In genomic region chr1:92805181-92805580, GRCm38 (mm10) we compare ENCODE assay signal across 24 mouse cellular contexts. TPM values are rescaled to one million over a fixed set of nuclear protein-coding genes. Genes with fewer than 3 reads are reported as not detected.
A peak's percentile ranks its signal among the peaks of the same experiment; 100 is the strongest.
DNase-seq lines count a peak whose midpoint lies in the region; ATAC-seq and TF ChIP-seq lines count a peak whose summit lies in the region.
"Had no signal": no experiment of that assay in that cellular context is flagged by ENCODE, and none has a peak within 500 bp of the region (broad histone marks: within the 10 kb centered on the region; RNA-seq: fewer than 3 reads in every experiment).

No protein-coding gene starts in this region.

- no peak overlapping the region for H3K4me2 ChIP-seq in midbrain, embryonic 11.5 days
- no peak overlapping the region for H3K4me2 ChIP-seq in midbrain, embryonic 15.5 days
- H3K4me2 ChIP-seq: embryonic facial prominence, embryonic 13.5 days; embryonic facial prominence, embryonic 15.5 days; forebrain, embryonic 12.5 days had no signal

- DNase-seq in midbrain, embryonic 11.5 days (ENCODE audit: low spot score, missing footprints), result peak; percentile 19
- DNase-seq in A20 (ENCODE audit: low read depth, low spot score) (peak; percentile 3), NIH3T3 (ENCODE audit: low read depth) (peak; percentile 71)
- DNase-seq in layer of hippocampus, adult 2 months (ENCODE audit: low spot score in 2 of 2), result no peak
- DNase-seq in left cerebral cortex, adult 11 months (ENCODE audit: low spot score), result no peak
- DNase-seq: adrenal gland, adult 2 months; adrenal gland, postnatal 10 days; adrenal gland, postnatal 25 days; cerebellum, adult 11-12 months; cerebellum, adult 2 months; cerebellum, adult 9-10 months; cerebellum, postnatal 10 days; cerebellum, postnatal 25 days; embryo, embryonic 11 days had no signal

- H3K4me1 ChIP-seq in midbrain, embryonic 11.5 days (ENCODE audit: control insufficient read depth, insufficient read depth, low read length), result no peaks in the 10 kb centered on the region
- H3K4me1 ChIP-seq in midbrain, embryonic 15.5 days, result no peaks in the 10 kb centered on the region
- H3K4me1 ChIP-seq: embryonic facial prominence, embryonic 13.5 days; embryonic facial prominence, embryonic 15.5 days; forebrain, embryonic 10.5 days; forebrain, embryonic 12.5 days had no signal

- ATAC-seq in midbrain, embryonic 11.5 days (ENCODE audit: low FRiP score), result no peak
- no peak for ATAC-seq in midbrain, embryonic 15.5 days (replicated peaks)
- ATAC-seq: CD4-positive, CD25-positive, alpha-beta regulatory T cell, adult 4 months; forebrain, embryonic 14.5 days; forebrain, embryonic 16.5 days had no signal

- H3K27ac ChIP-seq in midbrain, embryonic 11.5 days (ENCODE audit: low read depth, low read length), result no peak overlapping the region
- H3K27ac ChIP-seq in midbrain, embryonic 15.5 days, result no peak overlapping the region
- H3K27ac ChIP-seq in layer of hippocampus, adult 2 months, result no peak overlapping the region
- H3K27ac ChIP-seq: embryonic facial prominence, embryonic 13.5 days; embryonic facial prominence, embryonic 15.5 days; forebrain, embryonic 10.5 days; forebrain, embryonic 12.5 days had no signal

- H3K27me3 ChIP-seq in midbrain, embryonic 11.5 days (ENCODE audit: control insufficient read depth, insufficient read depth, low read length), result no peaks in the 10 kb centered on the region
- H3K27me3 ChIP-seq in midbrain, embryonic 15.5 days (replicated peaks), result no peaks in the 10 kb centered on the region
- H3K27me3 ChIP-seq: embryonic facial prominence, embryonic 13.5 days; embryonic facial prominence, embryonic 15.5 days; forebrain, embryonic 12.5 days had no signal

- WGBS in midbrain, embryonic 11.5 days, result 80% methylated on average over 5 of the region's 5 CpGs
- WGBS in midbrain, embryonic 15.5 days, result 71% methylated on average over 5 of the region's 5 CpGs

- peaks cover 3% of the 10 kb centered on the region; the same call in 1 of the 2 replicates for H3K9me3 ChIP-seq in midbrain, embryonic 11.5 days (ENCODE audit: control insufficient read depth, low read length)
- no peaks in the 10 kb centered on the region for H3K9me3 ChIP-seq in midbrain, embryonic 15.5 days

- no peak overlapping the region for H3K4me3 ChIP-seq in midbrain, embryonic 11.5 days (ENCODE audit: low read depth, low read length)
- H3K4me3 ChIP-seq in midbrain, embryonic 15.5 days, result no peak overlapping the region
- H3K4me3 ChIP-seq in layer of hippocampus, adult 2 months, result no peak overlapping the region
- H3K4me3 ChIP-seq: embryonic facial prominence, embryonic 13.5 days; embryonic facial prominence, embryonic 15.5 days; erythroblast, embryonic 14.5 days; forebrain, embryonic 10.5 days; forebrain, embryonic 12.5 days had no signal

- H3K9ac ChIP-seq in midbrain, embryonic 11.5 days (ENCODE audit: low read length), result no peak overlapping the region
- no peak overlapping the region for H3K9ac ChIP-seq in midbrain, embryonic 15.5 days
- H3K9ac ChIP-seq: embryonic facial prominence, embryonic 13.5 days; embryonic facial prominence, embryonic 15.5 days; forebrain, embryonic 12.5 days had no signal

- no peaks in the 10 kb centered on the region for H3K36me3 ChIP-seq in midbrain, embryonic 11.5 days (ENCODE audit: control insufficient read depth, insufficient read depth, low read length)
- H3K36me3 ChIP-seq in midbrain, embryonic 15.5 days (replicated peaks), result no peaks in the 10 kb centered on the region
- H3K36me3 ChIP-seq: embryonic facial prominence, embryonic 13.5 days; embryonic facial prominence, embryonic 15.5 days; forebrain, embryonic 10.5 days; forebrain, embryonic 12.5 days; G1E had no signal

- TF ChIP-seq CTCF in layer of hippocampus, adult 2 months (conservative IDR thresholded peaks at IDR 0.05), result no peak

RNA-seq across cellular contexts. Expression of gene Gpc1, which starts 26.3 kb away (rescaled TPM):
- 32.1 and 41.8 TPM in 2 replicates for polyA plus RNA-seq in midbrain, embryonic 11.5 days (2014; fragmentation: Nextera tagmentation; extraction: Ambion mirVana)
- 62.3 and 66.1 TPM in 2 replicates for polyA plus RNA-seq in midbrain, embryonic 15.5 days (2015; fragmentation: Nextera tagmentation; extraction: Ambion mirVana)
- total RNA-seq in layer of hippocampus, adult 2 months (2021), result 100 to 1,000 TPM; 146 to 154 TPM
- polyA plus RNA-seq: G1E had no signal

Comparison
In these comparisons a context has a peak if more than half of its experiments do, and no peak if none do; other contexts are left out.
1. DNase-seq: peak in midbrain, embryonic 11.5 days (single experiment), A20 (single experiment) and NIH3T3 (single experiment); none in layer of hippocampus, adult 2 months (0 of 2) and left cerebral cortex, adult 11 months (single experiment).